Mouse (Mus musculus): ENCODE data around the gene Chn2.

Chn2 gene

GRCm38 (mm10) chr6:54341133-54341532 is 301.8 kb downstream of the Chn2 start:
- DNase-seq (ENCODE audit: low spot score in 2 of 2): no peak

- DNase-seq (ENCODE audit: low spot score in 2 of 2): no peak
Observed at GRCm38 (mm10) chr6:54342223-54342622, 302.9 kb downstream of the Chn2 start.

Measured in spleen, postnatal 4 days (tissue).